Mouse (Mus musculus) ES-Bruce4 (cell line): ENCODE data around the gene 0610040J01Rik. TPM values are rescaled to one million over a fixed set of nuclear protein-coding genes. Genes with fewer than 3 reads are reported as not detected.
A peak's percentile ranks its signal among the peaks of the same experiment; 100 is the strongest.

Experiments
- H3K27ac ChIP-seq: 2 replicates; pipeline ENCODE4 v1.5.1; 2012; ENCODE audit warnings: low read length, inconsistent platforms; ENCODE audit not compliant: insufficient read depth
- H3K27me3 ChIP-seq: 2 replicates; pipeline ENCODE4 v1.6.1; 2012; ENCODE audit warnings: mild to moderate bottlenecking, low read length, inconsistent platforms; ENCODE audit not compliant: control insufficient read depth, poor library complexity, insufficient read depth, severe bottlenecking
- H3K36me3 ChIP-seq: 2 replicates; pipeline ENCODE4 v1.6.1; 2012; ENCODE audit warnings: inconsistent platforms, mild to moderate bottlenecking, low read length, moderate library complexity; ENCODE audit not compliant: control insufficient read depth, poor library complexity, insufficient read depth, severe bottlenecking
- H3K4me1 ChIP-seq: one replicate; pipeline ENCODE4 v1.8.1; 2011; ENCODE audit warnings: low read length; ENCODE audit not compliant: control insufficient read depth, insufficient read depth
- H3K4me3 ChIP-seq: 2 replicates; pipeline ENCODE4 v1.5.1; 2011; ENCODE audit warnings: low read depth, mild to moderate bottlenecking, low read length
- H3K9ac ChIP-seq: 2 replicates; pipeline ENCODE4 v1.6.1; 2012; ENCODE audit warnings: low read depth, mild to moderate bottlenecking, inconsistent platforms; ENCODE audit not compliant: poor library complexity, severe bottlenecking
- H3K9me3 ChIP-seq: replicated peaks from 2 replicates; pipeline ENCODE4 v1.6.1; 2012; ENCODE audit warnings: mild to moderate bottlenecking, low read length, inconsistent platforms; ENCODE audit not compliant: control insufficient read depth, poor library complexity, insufficient read depth, severe bottlenecking
- CTCF ChIP-seq: IDR thresholded peaks from one replicate; pipeline ENCODE4 v1.8.1; 2011; ENCODE audit warnings: low read depth, low read length
- EP300 ChIP-seq: IDR thresholded peaks from 2 replicates; pipeline ENCODE4 v1.6.1; 2011; ENCODE audit warnings: low read depth, low read length; ENCODE audit not compliant: insufficient read depth
- POLR2A ChIP-seq: IDR thresholded peaks from one replicate; pipeline ENCODE4 v1.8.1; 2011; ENCODE audit warnings: low read length; ENCODE audit not compliant: insufficient read depth
- polyA plus RNA-seq: library from polyadenylated mRNA; stranded (reverse); fragments of >200 nt; gene quantifications from 2 replicates; pipeline ENCODE4 v1.2.4, GENCODE M21; 2011; ENCODE audit warnings: low read depth; ENCODE audit not compliant: missing spikeins, insufficient read depth, insufficient read length

The 0610040J01Rik gene
- polyA plus RNA-seq = 0.79 and 0.88 TPM in 2 replicates

DNA sequence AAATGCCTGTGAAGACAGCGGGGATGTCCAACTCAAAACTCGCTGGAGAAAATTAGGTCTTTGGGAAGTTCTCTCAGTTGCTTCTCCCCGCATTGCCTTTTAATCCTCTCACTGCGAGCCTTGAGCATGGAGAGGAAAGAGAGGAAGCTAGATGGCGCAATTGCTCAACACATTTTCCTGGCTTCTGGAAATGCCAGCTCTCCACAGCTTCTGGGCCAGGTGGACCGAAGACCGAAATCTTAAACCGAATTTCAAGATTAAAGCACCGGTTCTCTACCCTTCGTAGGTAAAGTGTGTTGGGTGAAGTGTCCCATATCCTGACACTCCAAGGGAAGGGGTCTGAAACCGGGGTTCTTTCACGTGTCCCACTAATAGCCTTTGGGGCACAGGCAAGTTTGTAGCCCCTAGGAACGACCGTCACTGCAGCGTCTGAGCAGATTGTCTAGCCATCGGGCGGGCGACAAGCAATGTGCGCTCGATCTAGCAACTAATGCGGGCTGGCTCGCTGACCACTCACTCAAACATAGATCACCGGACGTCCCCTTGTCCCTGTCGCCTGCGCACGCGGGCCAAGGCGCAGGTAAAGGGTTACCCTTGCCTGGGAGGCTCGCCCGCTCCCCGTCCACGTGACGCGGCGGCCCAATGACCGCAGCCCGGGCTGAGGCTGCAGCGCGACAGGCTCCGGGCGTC lies at the start of gene 0610040J01Rik:
Gene 0610040J01Rik, plus strand, starts transcription at position 545 of the 690 bp plus-strand sequence.
- H3K9me3 ChIP-seq = no peaks in the 10 kb centered on the region
- no peaks in the 10 kb centered on the region; the same call in 1 of the 2 replicates for H3K27me3 ChIP-seq
- no peak within 1 kb of the TSS for H3K27ac ChIP-seq
- no peaks in the 10 kb centered on the region for H3K4me1 ChIP-seq
- H3K36me3 ChIP-seq = no peaks in the 10 kb centered on the region
- no peak for TF ChIP-seq EP300
- TF ChIP-seq POLR2A = no peak
- peak; percentile 59 for TF ChIP-seq CTCF
- peak within 1 kb of the TSS; percentile 76 for H3K4me3 ChIP-seq
- H3K9ac ChIP-seq = peak within 1 kb of the TSS; percentile 25

DNA sequence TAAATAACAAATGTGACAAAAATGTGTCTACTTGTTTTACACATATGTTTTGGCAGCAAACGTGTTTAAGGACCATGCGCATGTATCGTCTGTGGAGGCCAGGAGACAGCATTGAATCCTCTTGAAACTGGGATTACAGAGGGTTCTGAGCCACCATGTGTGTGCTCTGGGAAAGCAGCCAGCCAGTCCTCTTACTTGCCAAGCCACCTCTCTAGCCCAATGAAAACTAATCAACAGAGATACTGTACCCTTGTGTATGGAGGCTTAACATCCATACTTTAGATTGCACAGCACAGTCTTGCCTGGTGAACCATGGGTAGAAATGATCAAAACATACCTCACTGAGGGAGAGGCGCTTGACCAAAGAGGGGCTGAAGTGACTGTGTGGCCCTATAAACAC lies 46.3 kb upstream of the 0610040J01Rik start:
- Histone ChIP-seq H3K27ac (no peak overlapping the region), H3K36me3 (no peaks in the 10 kb centered on the region), H3K9ac (no peak overlapping the region), H3K9me3 (no peaks in the 10 kb centered on the region), H3K27me3 (no peaks in the 10 kb centered on the region), H3K4me1 (no peaks in the 10 kb centered on the region), H3K4me3 (no peak overlapping the region)
- TF ChIP-seq POLR2A (no peak), EP300 (no peak), CTCF (no peak)

DNA sequence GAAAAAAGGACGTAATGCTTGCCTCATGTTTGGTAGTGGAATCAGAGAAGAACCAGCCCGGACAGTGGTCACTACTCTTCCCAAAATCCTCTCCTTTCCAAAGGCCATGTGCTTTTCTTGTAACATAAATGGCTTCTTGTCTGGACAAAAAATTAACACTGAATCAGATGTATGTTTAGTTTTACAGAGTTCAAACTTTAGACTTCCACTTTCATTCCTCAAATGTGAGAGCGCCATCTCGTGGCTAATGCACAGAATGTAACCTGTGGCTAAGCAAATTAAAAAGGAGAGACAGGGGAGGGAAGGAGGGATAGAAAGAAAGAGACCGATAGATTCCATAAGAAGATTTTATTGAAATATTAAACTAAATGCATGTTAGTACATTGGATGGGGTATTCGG lies 45.4 kb upstream of the 0610040J01Rik start:
- no peaks in the 10 kb centered on the region for H3K36me3 ChIP-seq
- H3K27me3 ChIP-seq = no peaks in the 10 kb centered on the region
- TF ChIP-seq POLR2A (no peak), EP300 (no peak), CTCF (no peak)
- no peak overlapping the region for H3K9ac ChIP-seq
- H3K27ac ChIP-seq = no peak overlapping the region
- H3K9me3 ChIP-seq = no peaks in the 10 kb centered on the region
- no peak overlapping the region for H3K4me3 ChIP-seq
- H3K4me1 ChIP-seq = no peaks in the 10 kb centered on the region

DNA sequence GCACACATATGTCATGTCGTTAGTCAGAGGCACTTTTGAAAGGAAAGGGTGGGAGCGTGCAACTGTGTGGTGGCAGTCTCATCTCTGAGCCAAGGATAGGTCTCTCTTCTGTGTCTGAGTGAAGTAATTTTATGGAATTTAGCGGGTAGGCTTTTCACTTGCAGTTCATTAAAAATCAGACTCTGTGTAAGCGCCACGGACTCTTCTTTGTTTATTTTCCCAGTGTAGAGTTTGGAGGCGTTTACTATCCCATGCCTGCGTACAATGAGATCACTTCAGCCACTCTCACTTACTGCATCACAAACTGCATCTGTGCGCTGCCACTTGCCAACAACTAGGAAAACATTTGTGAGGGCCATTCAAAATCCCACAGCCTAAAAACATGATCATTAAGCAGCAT lies 44.7 kb upstream of the 0610040J01Rik start:
- no peaks in the 10 kb centered on the region for H3K4me1 ChIP-seq

DNA sequence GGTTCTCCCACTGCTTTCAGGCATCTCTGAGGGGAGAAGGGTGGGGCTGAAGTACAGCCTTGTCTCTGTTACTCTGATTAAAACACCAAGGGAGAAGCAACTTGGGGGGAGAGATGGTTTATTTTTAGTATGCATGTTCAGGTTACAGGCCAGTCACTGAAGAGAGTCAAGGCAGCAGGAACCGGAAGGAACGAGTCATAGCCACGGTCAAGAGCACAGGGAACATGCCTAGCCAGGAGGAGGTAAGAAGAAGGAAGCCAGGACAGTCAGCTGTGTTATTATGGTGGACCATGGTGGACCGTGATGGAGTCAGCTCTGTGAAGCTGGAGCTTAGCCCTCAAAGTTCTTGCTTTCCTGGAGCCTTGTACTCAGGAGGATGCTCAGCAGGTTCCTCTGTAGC lies 43.9 kb upstream of the 0610040J01Rik start:
- no peaks in the 10 kb centered on the region for H3K36me3 ChIP-seq
- no peaks in the 10 kb centered on the region for H3K9me3 ChIP-seq
- H3K4me3 ChIP-seq = no peak overlapping the region
- no peak overlapping the region for H3K27ac ChIP-seq
- no peaks in the 10 kb centered on the region for H3K4me1 ChIP-seq
- TF ChIP-seq EP300 = no peak
- TF ChIP-seq CTCF = no peak
- no peak for TF ChIP-seq POLR2A
- no peak overlapping the region for H3K9ac ChIP-seq
- H3K27me3 ChIP-seq = no peaks in the 10 kb centered on the region

More for the DNA sequence above, 44.7 kb upstream of the 0610040J01Rik start:
- Histone ChIP-seq H3K4me3 (no peak overlapping the region), H3K27ac (no peak overlapping the region), H3K9ac (no peak overlapping the region), H3K36me3 (no peaks in the 10 kb centered on the region), H3K9me3 (no peaks in the 10 kb centered on the region), H3K27me3 (no peaks in the 10 kb centered on the region)
- TF ChIP-seq CTCF (no peak), EP300 (no peak), POLR2A (no peak)

DNA sequence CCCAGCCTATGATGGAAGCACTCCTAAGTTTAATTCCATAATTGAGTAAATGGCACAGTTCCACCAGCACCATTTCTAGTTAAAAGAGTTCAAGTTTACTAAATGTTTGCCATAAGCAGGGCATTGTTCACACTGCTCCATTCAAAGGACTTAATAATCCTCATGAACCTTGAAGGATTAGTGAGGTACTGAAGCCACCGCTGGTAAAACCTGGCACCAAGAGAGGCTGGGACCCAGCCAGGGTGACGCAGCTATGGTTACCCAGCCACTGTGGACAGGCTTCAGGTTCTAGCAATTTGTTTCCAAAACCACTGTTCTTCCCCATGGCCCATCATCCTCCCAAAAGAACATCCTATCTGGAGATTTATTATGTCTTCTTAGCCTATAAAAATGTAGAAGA lies 39.2 kb upstream of the 0610040J01Rik start:
- Histone ChIP-seq H3K27me3 (no peaks in the 10 kb centered on the region), H3K4me1 (no peaks in the 10 kb centered on the region), H3K9me3 (no peaks in the 10 kb centered on the region), H3K36me3 (no peaks in the 10 kb centered on the region), H3K4me3 (no peak overlapping the region), H3K9ac (no peak overlapping the region), H3K27ac (no peak overlapping the region)
- TF ChIP-seq CTCF = no peak
- no peak for TF ChIP-seq EP300
- TF ChIP-seq POLR2A = no peak
